Mouse (Mus musculus) kidney, adult 2 months (tissue): ENCODE measurements around the gene Creb5.

ENCODE experiments used
- CTCF ChIP-seq: fragments of 200-500 bp; conservative IDR thresholded peaks from 2 replicates; pipeline ENCODE4 v1.5.1; 2011; ENCODE audit warnings: low read depth, mild to moderate bottlenecking, control low read depth, low read length, moderate library complexity, mixed read lengths; ENCODE audit not compliant: insufficient read depth, insufficient read length
- POLR2A ChIP-seq: fragments of 200-500 bp; IDR thresholded peaks from one replicate; pipeline ENCODE4 v1.6.1; 2011; ENCODE audit warnings: low read depth, low read length, control low read depth

- no peak for TF ChIP-seq CTCF
- TF ChIP-seq POLR2A = no peak
Observed at GRCm38 (mm10) chr6:53680046-53680445, 393.0 kb downstream of the Creb5 start.
